Mouse (Mus musculus) neutrophil, adult 5-6 weeks (primary cell): ENCODE data around the gene Slc25a13. TPM values are rescaled to one million over a fixed set of nuclear protein-coding genes. Genes with fewer than 3 reads are reported as not detected.

Experiments used
- ATAC-seq: fragments of 151-379, 151-347 bp; 2 replicates; pipeline ENCODE4 v1.8.0; 2017; ENCODE audit warnings: mild to moderate bottlenecking, moderate TSS enrichment; ENCODE audit not compliant: insufficient number of reproducible peaks, poor library complexity, low FRiP score, severe bottlenecking; ENCODE audit errors: extremely low read depth
- total RNA-seq: library from RNA; stranded (forward); fragments of 200-1000 nt; gene quantifications from 2 replicates; pipeline ENCODE4 v1.2.3, GENCODE M21; 2017

Gene Slc25a13
- total RNA-seq, 1 experiment from 2014 or later = 1.6 TPM

DNA sequence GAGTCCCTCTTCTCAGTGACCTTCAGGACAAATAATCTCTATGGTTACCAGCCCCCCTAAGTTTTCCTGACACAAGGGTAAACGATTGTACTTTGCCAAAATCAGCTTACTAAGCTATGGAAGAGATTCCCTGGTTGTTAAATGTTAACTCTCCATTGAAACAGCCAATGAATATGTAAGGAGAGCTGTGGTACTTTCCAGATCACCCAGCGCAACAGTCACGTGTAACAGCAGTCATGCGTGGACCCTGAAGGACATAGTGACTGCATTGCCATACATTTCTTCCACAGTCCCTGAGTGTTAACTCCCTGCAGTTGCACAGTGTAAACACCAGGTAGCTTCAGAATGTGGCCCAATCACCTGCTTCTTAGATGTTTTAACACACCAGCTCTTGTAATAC, 82.0 kb downstream of the Slc25a13 start:
- no peak for ATAC-seq

DNA sequence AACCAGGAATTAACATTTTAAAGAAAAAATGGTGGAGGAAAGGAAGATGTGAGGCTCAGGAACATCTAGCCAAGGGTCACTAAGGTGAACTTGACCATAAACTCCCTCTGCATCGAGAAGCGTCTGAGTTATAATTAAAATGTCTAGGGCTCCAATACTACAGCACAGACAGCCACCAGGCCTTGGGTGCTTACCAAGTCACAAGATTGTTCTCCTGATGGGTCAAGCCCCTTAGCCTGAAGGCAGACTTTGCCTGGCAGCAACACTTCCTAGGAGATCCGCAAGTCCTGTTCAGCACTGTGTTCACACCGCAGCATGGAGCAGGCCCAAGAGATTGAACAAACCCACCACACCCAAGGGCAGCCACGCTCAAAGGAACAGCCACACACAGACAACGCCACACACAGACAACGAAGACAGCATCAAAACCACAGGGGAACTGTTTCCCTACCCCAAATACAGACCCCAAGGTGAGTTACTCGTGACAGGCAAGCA, 83.4 kb downstream of the Slc25a13 start:
- ATAC-seq = no peak

DNA sequence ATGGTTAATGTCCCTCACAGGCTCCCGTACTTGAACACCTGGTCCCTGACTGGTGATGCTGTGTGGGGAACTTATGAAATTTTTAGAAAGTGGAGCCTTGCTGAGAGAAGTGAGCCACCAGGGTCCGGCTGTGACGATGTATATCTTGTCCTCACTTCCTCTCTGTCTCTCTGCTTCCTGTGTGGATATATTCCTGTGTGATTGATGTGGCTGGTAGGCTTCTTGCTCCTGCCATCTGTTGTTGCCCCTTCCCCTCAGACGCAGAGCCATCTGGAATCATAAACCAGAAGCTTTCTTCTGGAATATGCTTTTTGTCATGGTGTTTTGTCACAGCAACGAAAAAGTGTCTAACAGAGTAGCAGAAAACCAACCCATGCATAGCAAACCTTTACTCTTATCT, 84.9 kb downstream of the Slc25a13 start:
- ATAC-seq = no peak

DNA sequence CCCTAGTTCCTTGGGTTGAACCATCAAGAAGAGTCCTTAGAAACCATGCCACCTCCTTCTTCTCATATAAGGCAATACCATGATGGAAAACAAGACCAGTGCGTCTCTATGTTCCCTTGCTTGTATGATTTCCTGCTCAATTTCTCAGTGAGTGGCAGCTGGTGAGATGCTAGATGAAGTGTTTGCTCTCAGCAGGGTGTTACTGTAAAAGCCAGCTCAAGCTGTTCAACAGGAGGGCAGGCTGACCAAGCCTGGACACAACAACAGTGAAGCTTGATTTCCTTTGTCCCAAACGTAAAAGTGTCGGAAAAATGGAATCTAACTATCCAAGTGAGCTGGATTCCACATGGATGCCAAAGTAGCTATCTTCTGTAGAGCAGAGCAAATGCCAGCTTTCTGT, 91.4 kb downstream of the Slc25a13 start:
- no peak for ATAC-seq

DNA sequence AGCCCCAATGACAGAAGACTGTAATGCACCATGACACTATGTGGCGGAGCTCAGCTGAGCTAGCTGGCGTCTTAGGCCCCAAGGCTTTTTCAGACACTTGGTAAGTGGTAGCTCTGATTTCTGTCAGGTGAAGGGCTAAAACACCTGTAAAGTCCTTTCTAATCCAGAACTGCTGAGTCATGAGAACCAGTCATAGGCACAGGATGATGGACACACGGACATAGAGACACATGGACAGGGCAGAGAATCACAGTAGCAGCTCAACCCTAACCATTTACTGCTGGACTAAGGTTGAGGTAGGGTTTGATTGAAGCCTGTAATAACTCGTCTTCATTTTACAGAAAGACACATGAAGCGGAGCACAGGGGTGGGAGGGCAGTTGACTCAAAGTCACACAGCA, 95.1 kb downstream of the Slc25a13 start:
- ATAC-seq = no peak

DNA sequence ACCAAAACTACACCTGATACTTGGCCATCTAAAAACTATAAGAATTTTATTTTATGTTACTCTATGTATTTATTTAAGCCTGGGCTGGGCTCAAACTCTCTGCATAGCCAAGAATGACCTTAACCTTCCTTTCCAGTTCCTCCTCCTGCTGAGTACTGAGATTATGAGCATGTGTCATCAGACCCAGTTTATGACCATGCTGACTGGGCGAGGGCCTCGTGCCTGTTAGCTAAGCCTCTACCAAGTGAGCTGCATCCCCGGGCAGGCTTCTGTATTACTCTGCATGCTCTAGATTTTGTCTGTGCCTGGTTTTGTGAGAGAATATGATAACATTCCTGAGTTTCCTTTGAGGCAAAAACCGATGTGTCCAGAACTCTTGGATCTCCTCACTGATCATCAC, 96.1 kb downstream of the Slc25a13 start:
- no peak for ATAC-seq

DNA sequence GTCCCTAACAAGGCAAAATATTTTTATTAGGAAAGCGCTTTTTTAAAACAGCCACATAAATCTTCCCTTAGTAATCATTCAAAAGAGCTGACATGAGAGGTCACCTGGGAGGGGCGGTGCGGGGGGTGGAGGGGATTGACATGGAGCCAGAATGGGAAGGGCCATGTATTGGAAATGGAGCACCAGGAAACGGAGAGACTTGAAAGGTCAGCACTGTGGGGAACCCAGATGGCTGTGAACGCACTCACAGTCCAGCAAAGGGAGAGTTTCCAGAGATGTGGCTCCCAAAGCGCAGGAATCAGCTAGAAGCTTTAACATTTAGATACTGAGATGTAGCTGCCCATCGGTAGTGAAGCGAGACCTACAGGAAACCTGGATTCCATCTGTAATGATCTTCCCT, 101.2 kb downstream of the Slc25a13 start:
- ATAC-seq = no peak

DNA sequence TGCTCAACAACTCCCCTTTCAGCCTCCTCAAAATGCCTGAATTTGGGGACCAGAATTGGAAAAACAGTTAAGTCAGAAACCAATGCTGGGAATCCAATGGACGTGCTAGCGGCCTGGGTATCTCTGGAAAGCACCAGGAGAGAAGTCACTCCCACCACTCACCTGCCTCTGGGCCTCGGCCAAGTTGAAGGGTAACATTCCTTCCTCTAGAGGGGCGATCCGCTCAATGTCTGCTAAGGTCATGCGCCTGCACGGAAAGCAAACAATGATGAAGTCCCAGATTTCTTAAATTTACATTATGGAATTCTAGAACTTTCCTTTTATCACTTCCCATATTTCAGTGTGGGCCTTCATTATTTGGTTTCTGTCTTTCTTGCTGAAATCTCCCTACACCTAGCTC, 103.2 kb downstream of the Slc25a13 start:
- no peak for ATAC-seq

DNA sequence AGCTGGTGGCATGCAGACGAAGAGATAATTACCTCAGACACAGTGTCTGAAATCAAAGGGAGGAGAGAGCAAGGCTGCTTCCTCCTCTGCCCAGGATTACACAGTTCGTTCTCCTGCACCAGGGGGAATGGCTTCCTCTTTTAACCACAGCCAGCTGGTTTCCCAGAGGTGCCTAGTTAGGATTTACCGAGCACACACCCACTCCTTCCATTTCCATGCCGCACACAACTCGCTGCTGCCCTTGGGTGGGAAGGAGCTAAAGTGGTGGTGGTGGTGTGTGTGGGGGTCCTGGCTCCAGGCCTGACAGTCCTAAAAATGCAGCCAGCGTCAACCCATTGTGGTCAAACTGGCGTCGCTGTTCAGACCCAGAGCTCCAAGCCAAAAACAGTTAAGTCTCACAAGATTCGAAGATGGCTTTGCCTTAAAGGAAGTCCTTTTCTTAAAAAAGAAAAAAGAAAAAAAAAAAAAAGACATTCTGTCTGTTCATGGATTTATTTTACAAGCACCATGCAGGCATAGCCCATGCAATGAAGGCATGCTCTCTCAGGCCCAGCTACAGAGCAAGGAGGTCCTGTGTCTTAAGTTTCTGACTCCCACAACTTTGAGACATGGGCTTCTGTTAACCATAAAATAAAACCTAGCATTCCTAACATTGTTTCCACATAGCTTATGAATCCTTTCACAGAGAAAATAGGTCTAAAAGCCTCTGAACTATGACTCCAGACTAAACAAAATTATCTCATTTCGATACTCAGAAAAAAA, 104.0 kb downstream of the Slc25a13 start:
- ATAC-seq = no peak

DNA sequence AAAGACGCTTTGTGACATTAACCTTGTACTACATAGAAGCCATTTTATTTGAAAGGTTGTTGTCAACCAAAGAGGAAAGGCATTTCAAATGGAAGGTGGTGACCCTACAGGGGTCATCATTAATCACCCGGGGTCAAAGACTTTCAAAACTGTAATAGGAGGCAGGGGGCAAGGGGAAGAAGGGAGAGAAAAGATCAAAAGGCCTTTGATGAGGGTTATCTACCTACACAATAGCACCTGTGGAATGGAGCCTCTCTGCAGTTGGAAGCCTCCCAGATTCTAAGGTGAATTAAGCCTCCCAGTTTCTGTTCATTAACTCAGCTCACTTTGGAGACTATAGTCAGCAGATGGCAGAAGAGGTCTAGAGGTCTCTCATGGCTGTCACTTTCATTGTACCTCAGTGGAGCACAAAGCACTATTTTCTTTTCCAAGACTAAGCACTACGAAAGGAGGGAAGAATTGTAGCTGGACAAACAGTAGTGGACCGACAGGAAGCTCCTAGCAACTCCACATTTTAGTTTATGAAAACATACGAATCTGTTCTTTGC, 109.5 kb downstream of the Slc25a13 start:
- ATAC-seq = no peak

DNA sequence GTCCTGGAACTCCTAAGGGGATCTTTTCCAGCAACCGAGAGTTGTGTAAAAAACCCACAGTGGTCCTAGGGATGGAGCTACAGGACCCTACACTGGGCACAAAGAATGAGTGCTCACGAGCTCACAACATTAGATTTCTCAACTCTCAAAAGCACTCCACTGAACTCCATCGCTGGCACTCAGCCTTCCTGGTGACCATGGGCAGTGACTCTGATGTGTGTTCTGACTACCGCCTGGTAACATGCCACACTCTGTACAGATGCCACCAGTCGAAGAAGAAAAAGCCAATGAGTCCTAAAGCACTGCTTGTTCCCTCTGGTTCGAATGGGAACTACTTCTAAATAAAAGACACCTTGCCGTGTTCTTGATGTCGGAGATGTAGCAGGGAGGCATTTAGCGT, 111.4 kb downstream of the Slc25a13 start:
- no peak for ATAC-seq

DNA sequence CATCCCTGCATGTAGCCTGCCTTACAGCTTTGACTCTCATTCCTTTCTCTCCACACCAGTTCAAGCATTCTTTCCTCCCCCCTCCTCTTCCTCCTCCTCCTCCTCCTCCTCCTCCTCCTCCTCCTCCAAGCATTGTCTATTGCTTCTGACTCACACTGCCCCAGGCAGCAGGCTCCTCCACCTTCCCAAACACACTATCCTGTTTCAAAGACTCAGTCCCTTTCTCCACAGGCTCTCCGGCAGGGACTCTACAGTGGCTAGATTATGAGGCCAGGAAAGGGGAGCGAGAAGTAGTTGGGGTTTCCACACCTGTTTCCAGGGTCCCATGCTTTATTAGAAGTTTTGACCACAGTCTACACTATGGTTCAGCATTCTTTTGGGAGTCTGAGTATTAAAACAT, 113.5 kb downstream of the Slc25a13 start:
- ATAC-seq = no peak

DNA sequence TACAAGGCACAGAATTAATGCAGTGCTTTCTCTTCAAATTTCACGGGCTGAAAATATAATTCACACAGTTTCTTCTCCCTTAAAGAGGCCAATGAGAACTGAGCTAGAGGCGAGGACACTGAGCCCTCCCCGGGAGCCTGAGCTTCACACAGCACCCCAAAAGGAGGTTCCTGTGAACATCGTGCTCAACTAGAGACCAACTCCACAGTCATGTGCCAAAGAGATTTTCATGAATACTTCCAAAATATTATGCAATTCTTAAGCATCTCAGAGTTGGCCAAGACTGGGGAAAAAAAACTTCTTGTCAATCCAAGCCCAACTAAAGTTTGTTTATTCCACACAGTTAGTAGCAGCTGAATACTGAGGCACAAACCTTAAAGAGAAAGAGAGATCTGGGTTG, 115.4 kb downstream of the Slc25a13 start:
- no peak for ATAC-seq

DNA sequence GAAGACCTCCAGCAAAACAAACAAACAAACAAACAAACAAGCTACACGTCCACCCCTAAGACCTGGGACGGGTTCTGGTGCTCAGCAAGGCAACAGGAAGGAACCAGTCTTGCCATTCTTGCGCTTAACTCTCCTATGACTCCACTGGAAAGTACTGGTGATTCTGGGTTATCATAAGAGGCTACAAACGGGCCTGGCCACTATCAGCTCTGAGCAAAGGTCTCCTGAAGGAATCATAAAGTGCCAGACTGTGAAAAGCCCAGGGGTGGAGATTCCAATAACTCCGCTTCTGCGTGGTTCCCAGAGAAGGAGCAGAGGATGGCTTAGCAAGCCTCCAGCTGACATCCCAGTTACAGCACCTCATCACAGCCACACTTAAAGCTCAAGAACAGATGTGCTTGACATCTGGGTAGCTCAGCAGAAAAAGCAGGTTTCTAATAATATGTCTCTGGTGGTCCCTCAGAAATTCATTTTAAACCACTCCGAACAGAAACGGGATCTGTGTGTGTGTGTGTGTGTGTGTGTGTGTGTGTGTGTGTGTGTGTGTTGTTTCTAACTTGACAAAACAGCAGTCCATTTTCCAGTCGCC, 116.0 kb downstream of the Slc25a13 start:
- ATAC-seq = no peak

DNA sequence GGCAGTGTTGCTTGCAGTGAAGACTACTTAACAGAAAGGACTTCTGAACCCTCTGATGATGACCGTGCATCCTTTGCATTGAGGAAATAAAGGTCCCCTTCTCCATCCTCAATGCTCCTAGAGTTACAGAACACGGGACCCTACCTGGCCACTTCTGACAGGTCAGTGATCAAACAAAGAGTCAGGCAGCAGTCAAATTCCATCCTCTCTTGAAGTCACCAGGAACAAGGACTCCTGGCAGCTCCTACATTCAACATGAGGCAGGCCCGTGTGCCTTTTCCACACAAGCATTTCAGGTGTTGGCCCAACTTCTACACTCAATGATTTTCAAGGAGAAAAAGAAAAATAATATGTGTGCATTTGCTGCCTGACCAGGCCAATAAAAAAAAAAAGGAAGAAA, 123.0 kb downstream of the Slc25a13 start:
- ATAC-seq = no peak

DNA sequence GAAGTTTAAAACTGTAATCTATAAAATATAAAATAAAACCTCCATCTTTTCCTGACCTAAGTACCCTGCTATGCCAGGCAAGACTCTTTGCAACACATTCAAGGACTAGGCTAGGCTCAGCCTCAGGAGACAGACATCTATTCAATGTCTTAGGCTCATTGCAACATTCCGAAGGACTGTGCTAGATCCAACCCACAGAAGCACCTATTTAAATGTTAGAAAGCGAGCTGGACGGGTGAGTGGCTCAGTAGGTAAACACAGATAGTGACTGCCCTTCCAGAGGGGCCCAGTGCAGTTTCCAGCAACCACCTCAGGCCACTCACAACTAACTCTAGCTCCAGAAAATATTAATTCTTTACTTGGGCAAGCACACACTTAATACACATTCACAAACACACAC, 123.5 kb downstream of the Slc25a13 start:
- ATAC-seq = no peak

DNA sequence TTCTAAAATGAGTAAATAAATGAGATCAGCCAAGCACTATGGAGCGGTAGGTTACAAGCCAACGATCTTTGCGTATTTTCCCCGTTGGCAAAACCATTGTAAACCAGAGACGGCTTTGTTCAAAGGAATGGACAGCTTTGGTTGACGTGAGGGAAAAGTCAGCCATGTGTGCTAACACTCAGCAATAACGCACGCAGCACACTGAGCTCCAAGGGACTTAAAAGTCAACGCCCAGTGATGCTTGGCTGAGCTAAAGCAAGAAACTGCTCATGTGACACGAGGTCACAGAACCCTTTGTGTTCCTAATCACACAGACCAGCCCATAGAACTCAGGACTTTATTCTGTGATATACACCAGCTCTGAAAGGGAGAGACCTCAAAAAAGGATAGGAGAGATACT, 124.5 kb downstream of the Slc25a13 start:
- no peak for ATAC-seq

DNA sequence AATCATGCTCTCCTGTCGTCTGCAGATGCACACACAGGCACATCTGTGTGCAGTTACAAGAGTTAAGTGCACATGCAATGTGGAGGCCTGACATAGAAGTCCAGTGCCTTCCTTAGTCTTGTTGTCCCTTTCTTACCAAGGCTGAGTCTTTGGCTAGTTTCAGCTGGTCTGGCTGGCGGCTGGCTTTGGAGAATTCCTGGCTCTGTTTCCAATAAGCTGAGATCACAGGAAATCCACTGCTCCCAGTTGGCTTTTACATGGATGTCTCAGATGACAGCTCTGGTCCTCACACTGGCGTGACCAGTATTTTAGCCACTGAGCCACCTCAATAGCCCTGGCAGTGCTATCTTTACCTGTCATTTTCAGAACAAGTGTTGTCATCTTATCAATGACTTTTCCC, 126.0 kb downstream of the Slc25a13 start:
- ATAC-seq = no peak

DNA sequence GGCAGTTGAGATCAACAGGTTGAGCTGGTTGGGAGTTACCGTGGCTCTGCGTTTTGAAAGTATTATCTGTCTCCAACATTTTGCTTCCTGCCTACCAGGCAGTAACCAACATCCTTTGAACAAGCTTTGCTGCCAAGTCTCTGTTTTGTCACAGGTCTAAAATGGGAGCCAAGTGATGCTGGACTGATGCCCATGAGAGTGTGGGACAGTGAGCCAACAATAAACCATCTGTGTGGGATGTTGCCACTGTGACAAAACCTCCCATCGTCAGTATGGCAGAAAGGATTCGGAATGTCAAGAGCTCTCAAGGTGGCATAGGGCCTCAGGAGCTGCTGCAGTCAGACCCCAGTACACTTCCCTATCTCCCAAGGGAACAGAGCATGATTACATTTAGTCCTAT, 128.8 kb downstream of the Slc25a13 start:
- no peak for ATAC-seq

DNA sequence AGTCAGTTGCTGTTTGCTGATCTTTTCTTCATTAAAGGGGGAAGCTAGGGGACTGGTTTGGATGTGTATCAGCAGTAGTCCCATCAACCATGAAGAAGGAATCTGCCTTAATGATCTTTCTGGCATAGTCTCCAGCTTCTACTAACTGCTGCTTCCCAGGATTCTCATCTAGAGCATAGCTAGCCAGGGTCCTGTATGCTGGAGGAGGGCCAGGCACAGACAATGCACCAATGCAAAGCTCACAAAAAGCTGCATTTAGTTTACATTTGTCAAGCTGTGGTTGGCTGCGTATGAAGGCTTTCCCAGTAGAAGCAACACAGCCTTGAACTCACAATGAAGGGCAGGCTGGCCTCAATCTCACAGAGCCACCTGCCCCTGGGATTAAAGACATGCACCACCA, 136.5 kb downstream of the Slc25a13 start:
- ATAC-seq = no peak
